Mouse (Mus musculus) spleen, adult 2 months (tissue): ENCODE measurements around the gene Wwox.

ENCODE experiments used
- CTCF ChIP-seq: fragments of 200-500 bp; IDR thresholded peaks from 2 replicates; pipeline ENCODE4 v1.5.1; 2011; ENCODE audit warnings: mild to moderate bottlenecking, inconsistent platforms; ENCODE audit not compliant: insufficient read depth, insufficient read length, insufficient replicate concordance; ENCODE audit errors: extremely low read depth
- POLR2A ChIP-seq: fragments of 200-500 bp; IDR thresholded peaks from 2 replicates; pipeline ENCODE4 v1.6.1; 2011; ENCODE audit warnings: low read depth, low read length, inconsistent platforms

- TF ChIP-seq CTCF: no peak
- no peak for TF ChIP-seq POLR2A
Observed at GRCm38 (mm10) chr8:115019661-115020060, 580.2 kb downstream of the Wwox start.
